Mouse (Mus musculus): ENCODE measurements around the gene Kras. TPM values are rescaled to one million over a fixed set of nuclear protein-coding genes. Genes with fewer than 3 reads are reported as not detected.

Kras gene
- 10 to 100 TPM; 66.0 to 82.4 (median 74.5) TPM for total RNA-seq (2022)

GRCm38 (mm10) chr6:145250185-145250791 lies at the start of gene Kras:
TSS of gene Kras (minus strand) at chr6:145250239.
- DNase-seq (ENCODE audit: low spot score in 2 of 2) = peak; percentile 50 to 72

DNA sequence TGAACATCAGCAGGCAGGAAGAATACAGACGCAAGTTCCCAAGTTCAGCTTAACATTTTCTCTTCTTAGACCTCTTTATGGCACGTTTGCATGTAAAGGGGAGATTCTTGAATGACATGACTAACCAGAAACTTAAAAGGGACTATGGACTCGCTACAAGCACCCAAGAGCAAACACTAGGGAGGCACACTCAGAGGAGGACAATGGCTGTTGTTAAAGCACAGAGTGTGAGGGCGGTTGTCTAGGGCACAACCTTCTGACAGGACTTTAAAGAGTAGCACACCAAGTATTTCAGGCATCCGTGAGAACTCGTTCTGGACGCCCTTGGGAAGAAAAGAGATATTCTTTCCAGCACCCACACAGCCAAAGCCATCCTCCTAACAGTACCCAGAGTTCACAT lies 47.6 kb upstream of the Kras start:
- no peak for DNase-seq (ENCODE audit: low spot score in 2 of 2)

GRCm38 (mm10) chr6:145296979-145297378 lies 46.9 kb upstream of the Kras start:
- no peak for DNase-seq (ENCODE audit: low spot score in 2 of 2)

DNA sequence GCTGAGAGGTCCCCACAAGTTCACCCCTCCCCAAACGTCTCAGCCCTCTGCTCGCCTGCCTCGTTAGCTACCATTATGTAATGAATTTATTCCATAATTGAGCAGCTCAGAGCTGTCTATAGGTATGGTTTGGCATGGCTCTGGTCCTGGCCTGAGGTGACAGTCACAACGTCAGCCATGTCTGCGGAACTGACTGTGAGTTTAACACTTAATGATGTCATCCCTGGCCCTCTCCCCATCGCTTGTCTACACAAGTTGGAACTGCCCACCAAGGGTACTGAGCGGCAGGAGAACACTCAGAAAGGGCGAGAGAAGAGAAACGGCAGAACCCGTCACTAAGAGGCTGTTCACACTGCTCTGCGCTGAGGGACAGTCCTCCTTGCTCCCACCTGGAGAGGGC lies 45.1 kb upstream of the Kras start:
- DNase-seq (ENCODE audit: low spot score in 2 of 2) = no peak

DNA sequence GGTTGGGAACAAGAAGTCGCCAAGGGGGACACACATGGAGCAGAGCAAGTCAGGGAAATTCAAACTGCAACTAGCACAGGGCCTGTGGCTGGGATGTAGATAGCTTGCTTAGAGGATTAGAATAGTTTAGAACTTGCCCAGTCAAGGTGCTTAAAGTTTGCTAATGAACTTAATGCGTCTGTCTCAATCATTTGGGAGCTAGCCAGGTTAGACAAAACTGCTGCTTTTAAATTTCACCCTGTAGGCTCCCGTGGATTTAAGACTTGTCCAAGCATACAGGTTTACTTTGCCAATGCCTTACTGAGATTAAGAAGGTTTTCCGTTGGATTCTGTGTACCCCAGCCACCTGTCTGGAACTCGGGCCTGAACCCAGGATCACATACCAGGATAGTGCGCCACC lies 43.1 kb upstream of the Kras start:
- DNase-seq (ENCODE audit: low spot score in 2 of 2) = no peak

- no peak for DNase-seq (ENCODE audit: low spot score in 2 of 2)
Observed at GRCm38 (mm10) chr6:145291383-145292289, 41.6 kb upstream of the Kras start.

DNA sequence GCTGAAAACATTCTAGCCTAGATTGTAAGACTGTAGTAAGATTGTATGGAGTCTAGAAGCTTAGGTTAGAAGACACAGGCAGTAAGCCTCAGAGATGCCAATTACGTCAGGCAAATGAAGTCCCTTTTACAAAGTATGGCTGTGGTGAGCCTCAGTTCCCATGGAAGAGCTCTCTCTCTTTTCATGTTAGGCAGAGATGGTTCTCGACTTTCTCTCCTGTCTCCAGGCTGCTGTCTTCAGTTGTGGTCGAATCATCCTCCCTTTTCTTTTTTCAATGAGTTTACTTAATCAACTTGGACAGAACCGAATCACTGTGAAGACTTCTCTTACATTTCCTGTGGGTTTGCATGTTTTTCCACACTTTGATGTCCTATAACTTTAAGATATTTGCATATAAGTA lies 35.6 kb upstream of the Kras start:
- DNase-seq (ENCODE audit: low spot score in 2 of 2) = no peak

- DNase-seq (ENCODE audit: low spot score in 2 of 2) = no peak
Observed at GRCm38 (mm10) chr6:145284286-145284685, 34.2 kb upstream of the Kras start.

DNA sequence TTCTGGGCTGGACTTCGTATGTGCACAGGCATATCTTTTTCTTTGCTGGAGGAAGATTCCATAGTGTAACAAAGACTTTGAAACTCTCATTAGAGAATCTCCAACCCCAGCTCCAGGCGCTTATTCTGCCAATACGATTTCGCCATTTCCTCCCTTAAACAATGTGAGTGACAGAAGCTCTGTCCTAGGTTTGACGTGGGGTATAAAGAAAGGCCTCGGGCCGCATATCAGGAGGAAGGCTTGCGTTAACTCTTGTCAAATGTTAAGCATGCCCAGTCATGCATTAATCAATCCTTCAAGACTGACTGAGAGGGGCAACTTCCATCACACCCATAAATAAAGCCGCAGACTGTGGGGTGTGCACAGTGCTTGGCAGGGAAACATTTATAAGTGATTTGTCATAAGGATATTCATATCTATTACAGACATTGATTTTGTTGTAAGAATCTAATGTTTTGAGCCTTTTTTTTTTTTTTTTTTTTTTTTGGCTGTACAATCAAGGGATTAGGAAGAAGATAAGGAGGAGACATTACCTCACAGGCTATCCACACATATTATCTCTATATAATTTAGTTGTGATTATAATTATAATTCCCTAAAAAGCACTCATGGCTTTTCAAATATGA lies 27.2 kb upstream of the Kras start:
- no peak for DNase-seq (ENCODE audit: low spot score in 2 of 2)

DNA sequence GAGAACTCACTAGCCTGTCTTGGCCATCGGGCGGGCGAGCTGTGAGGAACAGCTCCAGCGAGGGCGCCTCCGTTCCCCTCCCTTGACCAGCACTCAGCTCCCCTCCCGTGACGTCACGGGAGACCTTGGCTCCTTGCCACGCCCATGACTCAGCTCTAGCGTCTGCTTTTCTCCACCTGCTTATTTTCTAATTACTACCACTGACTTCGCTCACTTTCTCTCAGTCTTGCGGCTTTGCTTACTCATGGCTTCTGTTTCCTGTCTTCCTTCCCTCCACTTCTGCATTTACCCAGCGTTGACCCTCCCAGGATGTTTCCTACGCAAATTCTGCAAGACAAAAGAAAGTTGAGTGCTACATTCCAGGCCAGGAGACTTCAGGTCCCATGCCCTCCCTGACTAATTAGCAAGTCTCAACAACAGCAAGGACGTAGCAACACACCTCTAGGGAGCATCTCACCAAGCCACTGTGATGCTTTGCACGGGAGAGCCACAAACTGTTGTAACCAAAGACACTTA lies 26.3 kb upstream of the Kras start:
- DNase-seq (ENCODE audit: low spot score in 2 of 2) = no peak

DNA sequence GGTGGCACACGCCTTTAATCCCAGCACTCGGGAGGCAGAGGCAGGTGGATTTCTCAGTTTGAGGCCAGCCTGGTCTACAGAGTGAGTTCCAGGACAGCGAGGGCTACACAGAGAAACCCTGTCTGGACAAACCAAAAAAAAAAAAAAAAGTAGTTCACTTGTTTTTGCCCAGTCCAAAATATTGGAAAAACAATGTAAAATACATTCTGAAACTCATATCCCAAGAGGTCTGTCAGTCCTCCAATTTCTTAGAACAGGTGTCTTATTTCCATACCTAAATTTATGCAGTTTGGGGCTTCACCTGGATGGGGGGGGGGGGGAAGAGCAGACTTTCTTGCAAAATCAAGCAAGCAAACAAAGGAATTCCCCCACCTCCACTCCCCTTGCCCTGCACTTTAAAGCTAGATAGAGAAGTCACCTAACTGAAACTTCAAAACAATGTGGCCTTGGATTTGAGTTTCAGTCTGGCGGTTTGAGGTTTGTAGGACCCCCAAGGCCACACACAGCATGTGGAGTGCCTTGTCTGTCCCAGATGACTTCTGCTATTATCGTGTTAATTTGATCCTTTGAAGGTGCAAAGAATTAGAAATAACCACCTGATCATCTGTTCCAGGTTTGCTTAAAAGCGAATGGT lies 25.7 kb upstream of the Kras start:
- no peak for DNase-seq (ENCODE audit: low spot score in 2 of 2)

DNA sequence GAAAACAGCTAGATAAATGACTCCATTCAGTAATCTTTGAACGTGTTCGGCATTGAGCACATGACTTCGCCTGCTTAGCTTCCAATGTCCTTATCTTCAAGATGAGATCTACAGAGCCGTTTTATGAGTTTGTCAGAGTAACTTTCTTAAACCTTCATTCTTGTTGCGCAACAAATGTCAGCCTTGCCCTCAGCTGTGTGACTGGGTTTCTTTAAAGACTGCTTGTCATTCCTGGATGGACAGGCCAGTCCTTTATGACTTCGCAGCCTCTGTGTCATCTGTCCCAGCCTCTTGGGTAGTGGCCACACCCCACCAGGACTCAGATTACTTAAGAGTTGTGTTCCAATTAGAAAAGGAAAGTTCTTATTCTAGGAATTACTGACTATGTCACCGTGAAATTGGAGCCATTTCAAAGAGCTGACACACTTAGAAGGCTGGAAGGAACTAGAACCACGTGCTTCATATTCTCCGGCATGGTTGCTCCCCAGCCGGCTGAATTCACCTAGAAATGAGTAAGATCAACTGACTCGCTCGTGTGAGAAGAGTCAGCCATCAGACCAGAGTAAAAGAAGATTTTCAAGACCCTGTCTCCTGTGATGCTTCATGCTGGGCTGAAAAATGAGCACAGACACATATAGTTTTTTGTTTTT lies 24.1 kb upstream of the Kras start:
- DNase-seq (ENCODE audit: low spot score in 2 of 2) = no peak

- DNase-seq (ENCODE audit: low spot score in 2 of 2) = no peak
Observed at GRCm38 (mm10) chr6:145272142-145272937, 22.3 kb upstream of the Kras start.

GRCm38 (mm10) chr6:145269313-145269845 lies 19.3 kb upstream of the Kras start:
- no peak for DNase-seq (ENCODE audit: low spot score in 2 of 2)

GRCm38 (mm10) chr6:145267692-145268091 lies 17.7 kb upstream of the Kras start:
- DNase-seq (ENCODE audit: low spot score in 2 of 2) = no peak

GRCm38 (mm10) chr6:145262314-145262713 lies 12.3 kb upstream of the Kras start:
- DNase-seq (ENCODE audit: low spot score in 2 of 2) = no peak

- DNase-seq (ENCODE audit: low spot score in 2 of 2) = no peak
Observed at GRCm38 (mm10) chr6:145256701-145257073, 6.6 kb upstream of the Kras start.

GRCm38 (mm10) chr6:145255952-145256700 lies 6.1 kb upstream of the Kras start:
- no peak for DNase-seq (ENCODE audit: low spot score in 2 of 2)

DNA sequence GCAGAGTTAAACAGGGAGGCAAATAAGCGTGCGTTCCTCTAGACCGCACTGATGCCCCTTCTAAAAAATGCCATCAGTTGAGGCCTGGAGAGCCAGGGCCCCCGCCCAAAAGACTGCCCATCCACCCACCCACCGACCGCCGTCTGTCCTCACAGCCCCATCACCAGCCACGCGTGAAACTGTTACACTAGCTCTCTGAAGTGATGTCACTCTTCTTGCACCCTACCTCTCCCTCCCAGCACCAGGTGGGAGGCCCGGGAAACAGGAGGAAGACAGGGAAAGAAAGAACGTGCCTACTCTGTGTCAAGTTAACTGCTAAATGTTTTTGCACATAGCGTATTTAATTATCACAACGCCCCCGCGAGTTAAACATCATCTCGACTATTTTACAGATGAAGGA lies 781 bp upstream of the Kras start:
- peak; percentile 15 to 26 for DNase-seq (ENCODE audit: low spot score in 2 of 2)

Data from layer of hippocampus, adult 8-10 months (tissue).